Mouse (Mus musculus) T-helper 1 cell (primary cell): ENCODE results near the gene Grb7.

Source experiments
- in situ Hi-C: fragments of 300-600 bp; cut with MboI, MseI; formaldehyde crosslinking; loops from one replicate; pipeline ENCODE4 v1.15.1; 2025; ENCODE audit warnings: high pct_unique_total_duplicates

The Grb7 gene

DNA sequence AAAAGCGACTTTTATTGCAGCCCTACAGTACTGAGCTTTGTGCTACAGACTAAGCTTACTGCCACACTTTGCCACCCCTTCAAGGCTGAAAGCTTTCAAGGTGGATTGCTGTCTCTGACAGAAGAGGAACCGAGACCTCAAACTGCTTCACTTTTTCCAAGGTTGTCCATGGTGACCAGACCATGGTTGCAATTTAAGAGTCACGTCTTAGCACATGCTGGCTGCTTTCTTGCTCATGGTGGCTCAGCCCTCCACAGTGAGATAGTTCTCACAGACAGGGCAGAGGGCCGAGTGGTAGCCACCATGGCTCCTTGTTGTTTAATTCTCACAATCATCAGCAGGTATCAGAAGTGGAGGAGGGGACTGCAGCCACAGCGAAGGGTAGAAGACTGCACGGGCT lies 24.6 kb downstream of the Grb7 start:
- in situ Hi-C loops, result no loop called here

DNA sequence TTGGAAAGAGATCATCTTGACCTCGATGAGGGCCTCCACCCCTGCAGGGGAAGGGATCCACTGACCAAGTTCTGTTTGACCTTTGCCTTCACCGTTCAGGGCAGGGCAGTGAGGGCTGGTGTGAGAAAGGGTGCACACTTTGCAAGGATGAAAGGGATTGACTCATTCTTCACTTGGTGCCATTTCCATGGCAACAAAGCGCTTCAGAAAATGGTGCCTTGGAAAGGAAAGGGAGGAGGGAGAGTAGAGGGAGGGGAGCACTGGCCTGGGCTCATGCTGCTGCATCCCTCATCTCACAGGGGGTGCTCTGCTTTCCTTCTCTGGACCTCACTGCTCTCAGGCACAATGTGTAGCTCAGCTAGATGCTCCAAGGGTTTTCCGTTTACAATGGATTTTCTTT lies 26.5 kb downstream of the Grb7 start:
- in situ Hi-C loops, result no loop called here

DNA sequence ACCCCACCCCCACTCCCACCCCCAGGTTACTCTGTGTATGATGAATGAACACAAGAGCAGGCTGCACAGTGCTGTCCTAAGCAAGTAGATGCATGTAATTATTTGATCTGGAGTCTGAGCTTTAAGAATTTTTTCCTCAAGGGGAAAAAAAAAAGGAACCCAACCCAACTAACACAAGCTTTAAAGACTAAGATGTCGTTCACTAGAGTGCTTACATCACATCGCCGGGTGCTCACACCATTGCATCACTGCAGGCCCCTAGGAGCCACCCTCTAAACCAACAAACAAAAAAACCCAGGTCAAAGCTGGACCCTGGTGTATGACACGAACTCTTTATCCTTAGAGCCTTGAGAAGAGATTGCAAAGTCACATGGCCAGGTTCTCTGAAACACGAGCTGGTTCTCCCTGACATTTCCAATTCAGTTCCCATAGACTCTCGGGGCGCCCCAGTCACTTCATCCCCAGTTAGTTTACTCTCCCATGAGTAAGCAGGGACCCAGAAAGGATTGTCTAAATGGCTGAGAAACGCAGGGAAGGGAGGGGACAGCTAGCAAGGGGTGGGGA lies 27.8 kb downstream of the Grb7 start:
- in situ Hi-C loops, result no loop called here

DNA sequence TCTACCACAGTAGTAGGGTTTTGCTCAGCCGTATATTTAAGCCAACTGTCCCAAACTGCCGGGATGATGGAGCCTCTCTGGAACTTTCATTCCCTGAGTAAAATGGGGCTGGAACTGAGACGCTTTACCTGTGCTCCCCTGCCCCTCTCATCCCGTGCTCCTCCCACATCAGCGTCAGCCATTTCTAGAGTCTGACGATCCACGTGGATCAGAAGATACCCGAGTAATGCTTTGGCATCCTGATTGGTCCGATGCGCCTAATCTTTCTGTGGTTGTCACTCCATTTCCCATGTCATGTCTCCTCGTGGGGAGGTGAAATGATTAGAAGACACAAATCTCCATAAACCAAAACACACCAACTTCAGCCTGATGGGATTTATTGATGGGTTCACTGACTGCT lies 28.8 kb downstream of the Grb7 start:
- in situ Hi-C loops, result no loop called here

DNA sequence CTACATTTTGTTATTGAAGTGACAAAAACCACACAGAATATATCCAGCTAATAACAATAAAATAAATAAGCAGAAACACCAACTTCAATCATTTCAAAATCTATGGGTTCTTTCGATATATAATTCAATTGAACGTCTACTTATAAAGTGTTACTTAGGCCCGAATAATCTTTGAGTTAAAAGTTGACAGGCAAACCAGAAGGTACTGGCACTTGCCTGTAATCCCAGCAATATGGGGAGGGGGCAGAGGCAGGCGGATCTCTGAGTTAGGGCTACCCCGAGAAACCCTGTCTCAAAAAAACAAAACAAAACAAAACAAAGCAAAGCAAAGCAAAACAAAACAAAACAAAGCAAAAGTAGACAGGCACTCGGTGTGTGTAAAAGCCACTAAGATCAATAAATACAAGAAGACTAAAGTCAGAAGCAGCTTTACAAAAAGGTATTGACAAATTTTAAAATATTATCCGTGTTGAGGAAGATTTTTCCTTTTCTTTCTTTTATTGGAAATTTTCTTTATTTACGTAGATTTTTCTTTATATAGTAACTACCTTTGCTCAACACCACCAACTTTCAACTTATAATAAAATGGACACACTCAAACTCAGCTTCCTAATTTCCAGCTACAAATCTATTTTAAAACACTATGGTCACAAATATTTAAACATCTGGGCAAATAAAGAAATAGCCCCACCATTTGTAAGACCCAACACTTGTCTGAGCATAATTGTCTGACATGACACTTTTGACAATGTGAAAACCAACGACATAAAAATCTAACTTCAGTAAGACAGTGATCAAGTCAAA lies 29.6 kb downstream of the Grb7 start:
- in situ Hi-C loops, result no loop called here

DNA sequence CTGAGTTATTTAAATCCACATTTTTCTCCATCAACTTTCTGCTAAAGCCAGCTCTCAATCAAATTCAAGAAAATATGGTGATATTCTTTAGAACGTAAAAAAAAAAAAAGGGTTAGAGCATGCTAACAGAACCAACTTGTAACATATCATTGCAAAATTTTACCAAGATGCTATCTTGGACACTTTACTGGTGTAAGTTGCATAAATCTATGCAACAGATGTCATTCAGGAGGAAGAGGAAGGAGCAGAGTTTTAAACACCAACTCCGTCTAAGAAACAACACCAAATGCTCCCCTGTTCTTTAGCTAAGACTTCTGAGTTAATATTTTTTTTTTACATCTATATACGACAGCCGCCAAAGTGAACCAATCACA lies 30.2 kb downstream of the Grb7 start:
- in situ Hi-C loops, result no loop called here

DNA sequence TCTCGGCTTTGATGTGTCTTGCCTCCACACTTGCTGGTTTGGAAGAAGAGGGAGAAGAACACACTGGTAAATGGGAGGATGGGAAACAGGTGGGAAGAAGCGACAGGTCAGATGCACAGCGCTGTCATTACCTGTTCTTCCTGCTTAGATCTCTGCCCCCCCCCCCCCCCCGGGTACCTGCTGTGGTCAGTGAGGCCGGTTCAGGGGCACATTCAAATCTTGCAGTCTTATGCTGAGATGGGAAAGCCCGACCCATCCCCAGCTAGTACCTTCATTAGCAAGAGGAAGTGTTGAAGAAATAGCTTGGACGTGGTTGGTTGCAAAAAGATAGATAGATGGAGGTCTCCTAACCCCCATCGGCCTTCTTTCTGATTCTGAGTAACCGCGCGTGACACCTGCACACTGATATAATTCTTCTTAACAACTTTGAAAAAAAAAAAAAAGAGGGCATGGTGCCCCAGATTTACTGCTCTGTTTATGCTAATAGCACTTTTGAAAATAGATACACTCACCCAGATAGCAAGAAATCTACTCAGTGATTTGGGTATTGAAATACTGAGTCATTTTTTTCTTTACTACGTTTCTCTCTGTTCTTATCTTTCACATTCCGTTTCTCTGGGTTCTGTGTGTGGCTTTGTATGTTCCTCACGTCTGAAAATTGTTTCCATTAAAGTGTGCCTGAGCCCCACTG lies 31.0 kb downstream of the Grb7 start:
- in situ Hi-C loops, result no loop called here

DNA sequence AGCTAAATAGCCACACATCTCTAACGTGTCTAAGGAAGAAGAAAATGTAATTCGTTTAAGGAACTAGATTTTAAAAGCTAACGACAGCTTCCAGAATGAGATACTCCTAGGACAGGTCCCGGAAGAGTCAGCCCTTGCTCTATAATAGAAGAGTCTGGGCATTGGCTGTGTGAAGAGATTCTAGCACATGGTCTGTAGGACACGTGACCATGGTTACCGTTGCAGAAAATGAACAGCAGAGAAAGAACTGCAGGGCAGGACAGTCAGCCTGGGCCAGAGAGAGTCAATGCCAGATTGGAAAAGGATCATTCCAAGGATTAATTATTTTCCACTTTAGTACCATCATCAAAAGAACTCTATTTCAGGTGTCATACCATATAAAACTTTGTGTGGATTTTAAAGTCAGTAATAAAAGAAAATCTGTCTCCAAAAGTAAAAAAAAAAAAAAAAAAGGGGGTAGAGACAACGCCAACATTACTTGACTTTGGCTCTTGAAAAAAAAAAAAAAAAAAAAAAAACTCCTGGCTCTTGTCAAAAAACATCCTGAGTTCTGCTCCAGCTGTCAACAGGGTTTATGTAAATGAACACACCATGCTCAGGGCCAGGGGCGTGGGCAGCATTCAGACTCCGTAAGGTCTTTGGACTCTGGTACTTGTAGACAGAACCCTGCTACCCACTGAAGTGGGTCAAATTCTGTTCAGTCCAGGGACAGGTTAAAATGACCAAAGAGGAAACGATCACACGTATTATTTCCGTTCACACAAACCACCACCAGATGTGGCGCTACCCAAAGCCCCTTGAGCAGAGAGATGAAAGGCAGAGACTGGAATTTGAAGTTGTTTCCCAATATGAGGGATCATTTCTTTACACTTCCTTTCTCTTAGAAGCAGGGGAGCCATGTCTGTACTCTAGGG lies 33.1 kb downstream of the Grb7 start:
- in situ Hi-C loops, result no loop called here

DNA sequence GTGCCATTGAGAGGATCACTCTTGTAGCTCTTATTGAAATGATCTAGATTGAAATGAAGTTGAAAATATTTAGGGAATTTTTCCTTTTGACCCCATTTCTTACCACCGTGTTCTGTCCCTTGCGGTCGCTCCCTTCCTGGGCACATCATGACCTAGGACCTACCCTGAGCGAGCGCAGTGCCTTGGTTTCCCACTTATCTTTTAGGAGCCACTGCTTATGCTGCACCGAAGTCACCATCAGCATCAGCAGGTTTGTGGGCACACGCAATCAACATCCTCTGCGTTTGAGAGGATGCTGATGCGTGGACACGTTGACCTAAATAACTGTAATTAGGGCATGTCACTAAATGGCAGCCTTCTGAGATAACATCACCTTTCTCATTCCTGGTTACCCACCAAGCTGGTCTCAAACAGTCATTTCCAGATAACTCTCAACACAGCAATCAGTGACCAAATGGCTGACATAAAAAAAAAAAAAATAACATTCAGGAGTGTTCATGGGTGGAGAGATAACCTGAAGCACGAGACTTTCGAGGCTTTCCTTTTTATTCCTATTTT lies 33.8 kb downstream of the Grb7 start:
- in situ Hi-C loops, result no loop called here

DNA sequence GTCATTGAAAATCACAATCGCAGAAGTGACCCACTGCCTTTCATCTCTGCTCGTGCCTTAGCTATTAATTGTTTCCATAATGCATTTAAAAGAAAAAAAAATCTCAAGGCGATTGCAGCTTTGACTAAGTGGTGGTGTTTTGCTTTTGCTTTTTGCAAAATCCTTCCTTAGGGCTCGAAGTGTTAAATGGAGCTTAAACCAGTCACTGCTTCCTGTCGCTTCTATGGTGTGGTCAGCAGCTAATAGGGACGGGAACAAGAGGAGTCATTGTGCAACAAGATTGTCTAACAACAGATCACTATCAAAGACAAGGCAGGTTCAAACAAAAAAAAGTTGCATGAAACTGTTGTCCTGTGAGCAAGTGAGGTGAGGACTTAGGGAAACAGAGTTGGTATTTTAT lies 35.0 kb downstream of the Grb7 start:
- in situ Hi-C loops, result no loop called here

DNA sequence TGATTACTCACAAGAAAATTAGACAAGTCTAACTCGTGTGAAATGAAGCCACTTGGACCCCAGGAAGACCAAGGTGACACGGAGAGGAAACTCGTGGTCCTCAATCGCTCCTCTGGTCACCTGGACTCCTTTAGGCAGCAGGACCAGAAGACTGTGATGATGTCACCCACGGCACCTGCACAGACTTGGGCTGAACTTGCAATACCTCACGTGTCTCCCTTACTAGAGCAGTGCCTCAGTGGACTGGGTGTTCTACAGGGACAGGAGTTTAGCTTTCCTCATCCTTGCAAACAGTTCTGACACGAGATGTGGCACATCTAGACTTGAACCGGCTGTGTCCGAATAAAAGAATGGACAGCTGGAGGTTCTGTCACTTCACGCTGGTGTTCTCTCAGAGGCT lies 35.9 kb downstream of the Grb7 start:
- in situ Hi-C loops, result no loop called here

DNA sequence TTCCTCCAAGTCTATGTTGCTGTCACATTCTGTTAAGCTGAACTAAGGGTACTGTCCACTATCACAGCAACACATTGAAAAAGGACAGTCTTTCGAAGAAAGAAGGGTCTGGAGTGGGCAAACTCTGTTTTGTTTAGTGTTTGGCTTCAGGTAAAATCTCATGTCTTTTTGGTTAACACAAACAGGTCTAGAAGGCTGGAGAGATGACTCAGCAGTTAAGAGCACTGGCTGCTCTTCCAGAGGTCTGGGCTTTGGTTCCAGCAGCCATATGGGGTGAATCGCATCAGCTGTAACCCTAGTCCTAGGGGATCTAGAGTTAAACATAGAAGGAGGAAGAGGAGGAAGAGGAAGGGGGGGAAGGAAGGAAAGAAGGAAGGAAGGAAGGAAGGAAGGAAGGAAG lies 39.6 kb downstream of the Grb7 start:
- in situ Hi-C loops, result no loop called here

DNA sequence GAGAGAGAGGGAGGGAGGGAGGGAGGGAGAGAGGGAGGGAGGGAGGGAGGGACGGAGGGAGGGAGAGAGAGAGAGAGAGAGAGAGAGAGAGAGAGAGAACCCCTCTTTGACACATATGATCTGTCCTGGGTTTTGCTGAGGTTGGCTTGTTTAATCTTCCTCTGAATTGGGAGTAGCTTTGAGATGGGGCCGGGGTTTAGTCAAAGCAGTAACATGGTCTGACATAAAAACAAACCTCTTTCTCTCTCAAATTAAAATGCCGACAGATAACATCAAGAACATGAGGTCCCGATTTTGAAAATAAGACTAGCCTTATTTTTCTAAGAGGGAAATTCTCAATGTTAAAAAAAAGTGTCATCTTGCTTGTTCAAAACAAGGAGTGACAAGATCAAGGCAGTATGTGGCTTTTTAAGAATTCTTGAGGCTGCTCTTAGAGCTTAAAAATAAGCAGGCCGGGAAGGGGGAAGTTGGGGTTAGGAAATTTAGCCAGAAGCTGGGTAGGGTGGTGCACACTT lies 41.4 kb downstream of the Grb7 start:
- in situ Hi-C loops, result no loop called here

DNA sequence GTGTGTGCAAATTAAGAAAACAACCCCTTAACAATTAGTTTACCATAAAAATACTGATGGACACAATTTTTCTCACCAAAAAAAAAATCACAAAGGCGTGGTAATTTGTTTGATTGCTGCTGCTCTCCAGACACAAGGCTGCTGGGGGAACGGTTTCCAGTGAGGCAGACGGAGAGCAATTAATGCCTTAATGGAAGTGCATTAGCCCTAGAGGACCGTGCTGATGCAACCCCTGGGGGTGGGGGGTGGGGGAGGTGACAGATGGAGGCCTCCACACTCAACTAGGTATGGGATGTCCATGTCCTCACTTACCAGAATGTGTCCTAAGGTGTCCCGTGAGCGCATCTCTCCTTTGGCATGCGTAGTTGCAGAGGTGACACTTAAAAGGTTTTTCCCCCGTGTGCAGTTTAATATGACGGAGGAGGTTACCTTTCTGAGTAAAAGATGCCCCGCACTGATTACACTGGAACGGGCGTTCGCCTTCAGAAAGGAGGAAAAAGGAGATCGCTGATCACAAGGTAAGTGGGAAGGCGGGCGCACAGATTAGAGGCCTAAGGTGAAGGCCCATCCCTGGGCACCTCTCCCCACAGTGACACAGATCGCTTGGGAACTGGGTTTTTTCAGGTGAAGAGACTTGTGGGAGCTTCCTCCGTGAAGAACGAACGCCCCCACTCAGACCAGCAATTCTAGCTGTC lies 42.5 kb downstream of the Grb7 start:
- in situ Hi-C loops, result no loop called here

DNA sequence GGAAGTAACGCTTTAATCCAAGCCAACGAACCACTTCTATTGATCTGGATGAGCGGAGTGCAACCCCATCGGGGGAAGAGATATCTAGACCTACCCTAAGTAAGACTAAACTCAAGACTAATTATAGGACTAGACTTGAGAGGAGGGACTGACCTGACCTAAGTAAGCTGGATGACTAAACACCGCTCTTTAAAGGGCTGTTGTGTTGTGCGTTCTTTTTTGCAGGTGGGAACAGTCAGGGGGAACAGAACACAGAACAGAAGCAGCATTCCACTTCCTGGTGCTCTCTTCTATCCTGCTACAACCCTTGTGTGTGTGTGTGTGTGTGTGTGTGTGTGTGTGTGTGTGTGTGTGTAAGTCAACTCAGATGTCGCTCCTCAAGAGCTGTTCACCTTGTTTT lies 45.4 kb downstream of the Grb7 start:
- in situ Hi-C loops, result no loop called here

DNA sequence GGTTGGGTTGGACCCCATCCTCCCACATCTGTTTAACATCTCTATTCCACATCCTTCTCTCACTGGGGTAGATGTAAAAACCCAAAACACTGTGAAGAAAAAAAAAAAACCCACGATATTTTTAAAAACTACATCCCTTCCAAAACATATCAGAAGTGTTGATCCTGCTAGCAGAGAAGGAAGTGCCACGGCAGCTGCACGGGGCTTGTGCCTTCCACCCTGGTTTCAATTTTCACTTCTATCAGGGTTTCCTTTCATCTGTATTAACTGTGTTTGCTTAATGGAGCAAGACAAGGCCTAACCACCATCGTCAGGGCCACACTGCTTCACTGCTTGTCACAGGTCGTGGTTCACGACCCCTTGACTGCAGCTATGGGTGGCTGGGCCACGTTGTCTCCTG lies 46.8 kb downstream of the Grb7 start:
- in situ Hi-C loops, result no loop called here

DNA sequence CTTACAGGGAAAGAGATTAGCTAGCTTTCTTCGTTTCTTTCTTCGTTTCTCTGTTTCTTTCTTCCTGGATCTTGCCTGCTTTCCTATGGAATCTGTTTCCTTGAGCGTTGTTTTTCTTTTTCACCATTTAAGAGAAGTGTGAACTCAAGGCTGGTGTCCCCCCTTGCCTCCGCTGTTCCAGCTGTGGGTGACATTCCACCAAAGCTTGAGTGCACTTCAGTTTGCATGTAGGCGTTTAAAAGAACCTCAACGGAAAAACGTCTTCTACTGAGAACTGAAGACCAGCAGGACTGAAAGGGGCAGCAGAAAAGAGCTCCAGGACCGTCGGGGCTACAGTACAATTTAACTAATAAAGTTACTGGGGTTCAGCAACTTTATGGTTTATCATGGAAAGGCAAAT lies 47.2 kb downstream of the Grb7 start:
- in situ Hi-C loops, result no loop called here

DNA sequence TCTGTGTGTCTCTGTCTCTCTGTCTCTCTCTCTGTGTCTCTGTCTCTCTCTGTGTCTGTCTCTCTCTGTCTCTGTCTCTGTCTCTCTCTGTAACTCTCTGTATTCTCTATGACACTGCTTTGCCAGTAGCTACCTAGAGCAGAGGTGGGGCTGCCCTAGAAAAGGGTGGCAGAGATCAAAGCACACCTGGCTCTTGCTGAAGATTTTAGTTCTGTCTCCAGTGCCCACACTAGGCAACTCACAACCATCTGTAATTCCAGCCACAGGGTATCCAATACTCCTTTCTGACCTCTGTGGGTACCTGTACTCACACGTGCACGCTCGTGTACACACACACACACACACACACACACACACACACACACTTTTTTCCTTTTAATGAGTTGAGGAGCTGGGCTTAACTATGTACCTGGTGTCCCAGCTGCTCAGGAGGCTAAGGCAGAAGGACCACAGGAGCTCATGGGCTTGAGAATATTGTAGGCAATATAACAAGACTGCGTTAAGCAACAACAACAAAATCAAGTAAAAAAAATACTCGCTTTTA lies 49.1 kb downstream of the Grb7 start:
- in situ Hi-C loops, result no loop called here

DNA sequence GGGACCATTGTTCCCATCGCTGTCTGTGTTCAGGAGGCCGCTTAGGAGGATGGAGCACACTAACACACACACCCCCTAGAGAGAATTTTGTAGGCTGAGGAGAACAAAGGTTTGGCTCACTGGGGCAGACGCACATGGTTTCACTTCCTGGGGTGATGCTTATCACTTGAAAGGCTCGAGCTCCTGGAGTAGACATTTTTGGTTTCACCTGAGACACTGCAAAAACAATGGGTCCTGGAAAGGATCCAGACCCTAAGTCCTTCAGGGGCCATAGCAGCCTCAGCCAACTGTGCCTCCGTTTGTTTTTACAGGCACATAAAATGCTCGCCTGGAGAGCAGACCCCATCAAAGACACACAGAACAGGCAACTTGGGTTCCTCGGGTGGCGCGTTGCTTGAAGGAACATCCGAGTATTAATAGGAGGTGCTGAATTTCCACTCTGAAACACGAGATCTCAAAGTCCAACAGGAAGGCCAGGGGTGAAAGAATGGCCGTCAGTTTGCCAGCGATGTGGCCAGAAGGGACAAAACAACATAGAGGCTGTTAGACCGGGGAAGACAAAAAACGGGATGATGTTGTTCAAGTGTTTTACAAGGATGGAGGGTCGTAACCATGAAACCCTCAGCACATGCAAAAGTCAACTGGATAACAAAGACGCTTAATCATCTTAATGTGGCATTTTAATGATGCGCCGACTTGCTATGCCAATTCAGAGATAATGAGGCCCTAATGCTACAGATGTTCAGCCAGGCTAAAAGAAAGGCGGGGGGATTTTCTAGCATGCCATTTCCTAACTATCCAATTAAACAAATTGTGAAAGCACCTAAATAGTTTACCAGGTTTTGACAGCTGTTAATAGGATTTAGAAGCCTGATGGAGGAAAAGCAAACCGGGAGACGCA lies 51.4 kb downstream of the Grb7 start:
- in situ Hi-C loops, result no loop called here

DNA sequence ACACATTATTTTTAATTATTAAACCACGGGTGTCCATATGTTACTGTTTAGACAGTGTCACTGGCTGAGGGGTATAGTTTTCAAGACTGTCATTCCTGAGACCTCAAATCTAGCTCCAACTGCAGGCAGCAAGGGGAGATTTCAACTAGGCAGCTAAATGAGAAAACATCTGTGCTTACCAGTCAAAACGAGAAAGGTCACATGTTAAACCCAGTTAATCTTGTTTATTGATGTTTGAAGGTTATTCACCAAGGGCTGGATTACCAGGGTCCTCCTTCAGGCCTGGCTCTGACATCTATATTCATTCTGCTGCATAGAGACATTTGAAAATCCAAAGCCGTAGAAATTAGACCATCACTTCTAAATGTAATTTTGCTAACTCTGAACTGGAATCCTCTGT lies 58.7 kb downstream of the Grb7 start:
- in situ Hi-C loops, result loop anchor here (5.0 kb wide), 1 partner anchor 32 kb away; no protein-coding TSS in a partner anchor
